Mouse (Mus musculus): ENCODE data around the gene Rabl3. TPM values are rescaled to one million over a fixed set of nuclear protein-coding genes. Genes with fewer than 3 reads are reported as not detected.

The Rabl3 gene
- polyA plus RNA-seq, 1 experiment from 2014 or later: 22.1 TPM

- H3K4me1 ChIP-seq: no peaks in the 10 kb centered on the region
- ATAC-seq (ENCODE audit: insufficient read depth, low FRiP score, low read depth): no peak
- H3K27ac ChIP-seq: no peak overlapping the region
- H3K36me3 ChIP-seq: 0 out of 2 replicates have a peak, but pooled peaks cover 4% of the 10 kb centered on the region
- 86% methylated on average over 3 of the region's 3 CpGs for WGBS
- no peaks in the 10 kb centered on the region for H3K9me3 ChIP-seq
- H3K27me3 ChIP-seq (replicated peaks): no peaks in the 10 kb centered on the region
- no peak overlapping the region for H3K4me2 ChIP-seq
- no peak overlapping the region for H3K4me3 ChIP-seq (replicated peaks)
- H3K9ac ChIP-seq: no peak overlapping the region
Observed at GRCm38 (mm10) chr16:37552824-37553223, 13.1 kb downstream of the Rabl3 start.

DNA sequence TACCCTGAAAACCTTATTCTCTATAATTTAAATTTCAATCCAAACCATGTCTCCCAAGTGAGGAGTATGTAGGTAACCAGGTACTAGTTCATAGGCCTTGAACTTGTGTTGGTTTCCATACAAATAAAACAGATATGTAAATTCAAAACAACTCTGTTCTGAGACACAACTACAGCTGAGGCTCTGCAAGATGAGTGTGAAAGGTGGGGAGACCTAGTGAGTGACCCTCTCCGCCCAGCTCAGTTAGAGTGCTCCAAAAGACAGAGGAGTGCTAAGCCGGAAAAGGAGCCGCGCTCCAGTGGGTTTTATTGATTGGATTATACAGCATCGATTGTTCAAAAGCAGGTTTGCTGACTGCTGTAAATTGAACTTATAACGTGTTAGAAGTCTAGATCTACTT, 22.7 kb downstream of the Rabl3 start:
- Histone ChIP-seq H3K4me2 (no peak overlapping the region), H3K9ac (no peak overlapping the region), H3K27me3 (replicated peaks) (no peaks in the 10 kb centered on the region), H3K4me1 (no peaks in the 10 kb centered on the region), H3K27ac (no peak overlapping the region), H3K36me3 (0 out of 2 replicates have a peak, but pooled peaks cover 4% of the 10 kb centered on the region), H3K4me3 (replicated peaks) (no peak overlapping the region), H3K9me3 (no peaks in the 10 kb centered on the region)
- 86% methylated on average over 6 of the region's 6 CpGs for WGBS
- no peak for ATAC-seq (ENCODE audit: insufficient read depth, low FRiP score, low read depth)

GRCm38 (mm10) chr16:37562961-37563360, 23.3 kb downstream of the Rabl3 start:
- H3K9ac ChIP-seq: no peak overlapping the region
- WGBS: 89% methylated on average over 5 of the region's 5 CpGs
- ATAC-seq (ENCODE audit: insufficient read depth, low FRiP score, low read depth): no peak

GRCm38 (mm10) chr16:37565117-37565516, 25.4 kb downstream of the Rabl3 start:
- Histone ChIP-seq H3K27ac (no peak overlapping the region), H3K4me1 (no peaks in the 10 kb centered on the region), H3K4me3 (replicated peaks) (no peak overlapping the region), H3K9ac (no peak overlapping the region), H3K36me3 (no peaks in the 10 kb centered on the region), H3K9me3 (no peaks in the 10 kb centered on the region), H3K27me3 (replicated peaks) (no peaks in the 10 kb centered on the region), H3K4me2 (no peak overlapping the region)
- no peak for ATAC-seq (ENCODE audit: insufficient read depth, low FRiP score, low read depth)
- 54% methylated on average over 1 of the region's 1 CpGs for WGBS

More at GRCm38 (mm10) chr16:37562961-37563360, 23.3 kb downstream of the Rabl3 start:
- Histone ChIP-seq H3K4me3 (replicated peaks) (no peak overlapping the region), H3K27ac (no peak overlapping the region), H3K36me3 (no peaks in the 10 kb centered on the region), H3K27me3 (replicated peaks) (no peaks in the 10 kb centered on the region), H3K9me3 (no peaks in the 10 kb centered on the region), H3K4me1 (no peaks in the 10 kb centered on the region), H3K4me2 (no peak overlapping the region)

DNA sequence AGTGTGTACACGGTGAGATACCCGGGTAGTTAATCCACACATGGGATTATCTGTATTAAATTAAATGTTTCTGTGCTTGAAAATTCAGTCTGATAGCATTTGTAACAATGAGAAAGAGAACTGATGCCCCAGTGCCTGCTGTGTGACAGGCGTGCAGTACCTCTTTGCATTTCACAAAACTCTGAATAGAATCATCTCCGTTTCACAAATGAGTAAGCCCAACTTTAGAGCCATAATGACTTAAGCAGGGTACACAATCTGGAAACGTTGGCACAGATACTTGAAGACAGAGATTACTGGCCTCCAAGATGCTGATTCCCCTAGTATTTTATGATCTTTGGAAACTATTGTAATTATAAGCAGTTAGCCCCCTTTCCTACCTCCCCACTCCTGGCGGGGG, 26.4 kb downstream of the Rabl3 start:
- no peaks in the 10 kb centered on the region for H3K36me3 ChIP-seq
- H3K4me2 ChIP-seq: no peak overlapping the region
- H3K27me3 ChIP-seq (replicated peaks): no peaks in the 10 kb centered on the region
- WGBS: 69% methylated on average over 6 of the region's 6 CpGs
- H3K27ac ChIP-seq: no peak overlapping the region
- no peaks in the 10 kb centered on the region for H3K9me3 ChIP-seq
- H3K9ac ChIP-seq: no peak overlapping the region
- H3K4me1 ChIP-seq: no peaks in the 10 kb centered on the region
- H3K4me3 ChIP-seq (replicated peaks): no peak overlapping the region
- ATAC-seq (ENCODE audit: insufficient read depth, low FRiP score, low read depth): no peak

- H3K4me2 ChIP-seq: no peak overlapping the region
- H3K4me3 ChIP-seq (replicated peaks): no peak overlapping the region
- no peaks in the 10 kb centered on the region for H3K4me1 ChIP-seq
- H3K9ac ChIP-seq: no peak overlapping the region
- ATAC-seq (ENCODE audit: insufficient read depth, low FRiP score, low read depth): no peak
- H3K36me3 ChIP-seq: no peaks in the 10 kb centered on the region
- 83% methylated on average over 12 of the region's 12 CpGs for WGBS
- no peaks in the 10 kb centered on the region for H3K27me3 ChIP-seq (replicated peaks)
- no peaks in the 10 kb centered on the region for H3K9me3 ChIP-seq
- no peak overlapping the region for H3K27ac ChIP-seq
Observed at GRCm38 (mm10) chr16:37567113-37568050, 27.7 kb downstream of the Rabl3 start.

DNA sequence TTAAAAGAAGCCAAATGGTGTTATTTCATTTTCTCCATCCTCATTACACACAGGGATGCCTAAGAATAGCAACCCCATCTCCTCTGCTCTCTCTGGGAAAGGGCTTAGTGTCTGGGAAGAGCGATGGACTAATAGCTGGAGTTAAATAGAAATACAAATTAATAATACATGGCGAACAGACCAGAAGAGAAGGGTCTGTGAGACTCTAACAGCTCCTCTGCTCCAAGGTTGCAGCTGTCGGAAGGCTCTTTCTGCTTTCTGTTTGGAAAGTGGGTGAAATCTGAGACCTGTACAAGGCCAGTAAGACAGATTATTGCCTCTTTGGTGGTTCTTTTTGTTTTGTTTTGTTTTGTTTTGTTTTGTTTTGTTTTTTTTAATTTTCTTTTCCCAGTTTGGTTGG, 31.9 kb downstream of the Rabl3 start:
- no peak for ATAC-seq (ENCODE audit: insufficient read depth, low FRiP score, low read depth)
- Histone ChIP-seq H3K9ac (no peak overlapping the region), H3K4me3 (replicated peaks) (no peak overlapping the region), H3K36me3 (no peaks in the 10 kb centered on the region), H3K4me2 (no peak overlapping the region), H3K27me3 (replicated peaks) (no peaks in the 10 kb centered on the region), H3K9me3 (no peaks in the 10 kb centered on the region), H3K4me1 (no peaks in the 10 kb centered on the region), H3K27ac (no peak overlapping the region)
- WGBS: 72% methylated on average over 3 of the region's 3 CpGs

- no peak overlapping the region for H3K27ac ChIP-seq
- H3K4me2 ChIP-seq: no peak overlapping the region
- no peaks in the 10 kb centered on the region for H3K36me3 ChIP-seq
- WGBS: 87% methylated on average over 12 of the region's 12 CpGs
- no peak overlapping the region for H3K9ac ChIP-seq
- no peak overlapping the region for H3K4me3 ChIP-seq (replicated peaks)
- no peak for ATAC-seq (ENCODE audit: insufficient read depth, low FRiP score, low read depth)
- H3K9me3 ChIP-seq: no peaks in the 10 kb centered on the region
- H3K27me3 ChIP-seq (replicated peaks): no peaks in the 10 kb centered on the region
- H3K4me1 ChIP-seq: no peaks in the 10 kb centered on the region
Observed at GRCm38 (mm10) chr16:37572117-37572754, 32.6 kb downstream of the Rabl3 start.

DNA sequence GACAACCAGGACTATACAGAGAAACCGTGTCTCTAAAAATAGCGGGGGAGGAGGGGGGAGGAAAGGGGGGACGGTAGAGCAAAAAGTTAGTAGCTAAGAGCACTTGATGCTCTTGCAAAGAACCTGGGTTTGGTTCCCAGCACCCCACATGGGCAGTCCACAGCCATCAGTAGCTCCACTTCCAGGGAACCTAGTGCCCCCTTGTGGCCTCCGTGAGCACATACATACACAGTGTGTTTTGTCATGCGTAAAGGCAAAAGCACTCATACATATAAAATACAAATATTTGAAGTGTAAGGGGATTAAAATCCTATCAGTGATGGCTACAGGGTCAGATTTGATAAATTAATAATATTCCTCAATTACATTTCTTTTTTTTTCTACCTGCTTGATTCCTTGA, 33.4 kb downstream of the Rabl3 start:
- no peak overlapping the region for H3K4me3 ChIP-seq (replicated peaks)

DNA sequence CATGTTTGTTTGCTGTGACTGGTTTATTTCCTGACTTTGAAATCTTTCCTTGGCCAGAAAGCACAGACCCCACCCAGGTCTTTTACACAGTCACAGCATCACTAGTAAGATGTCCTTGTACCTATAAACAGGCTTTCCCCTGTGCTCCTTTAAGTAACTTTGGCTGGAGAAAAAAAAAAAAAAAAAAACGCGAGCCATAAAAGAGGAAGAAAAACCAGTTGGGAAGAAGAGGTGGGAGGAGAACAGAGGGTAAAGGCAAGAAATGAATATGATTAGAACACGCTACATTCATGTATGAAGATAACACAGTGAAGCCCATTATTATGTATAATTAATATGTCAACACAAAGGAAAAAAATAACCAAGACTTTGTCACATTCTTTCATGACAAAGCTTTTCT, 35.6 kb downstream of the Rabl3 start:
- 71% methylated on average over 3 of the region's 3 CpGs for WGBS
- no peak for ATAC-seq (ENCODE audit: insufficient read depth, low FRiP score, low read depth)

More for the DNA sequence above, 33.4 kb downstream of the Rabl3 start:
- Histone ChIP-seq H3K4me1 (no peaks in the 10 kb centered on the region), H3K9me3 (no peaks in the 10 kb centered on the region), H3K36me3 (no peaks in the 10 kb centered on the region), H3K27ac (no peak overlapping the region), H3K9ac (no peak overlapping the region), H3K27me3 (replicated peaks) (no peaks in the 10 kb centered on the region), H3K4me2 (no peak overlapping the region)
- ATAC-seq (ENCODE audit: insufficient read depth, low FRiP score, low read depth): no peak
- WGBS: 95% methylated on average over 5 of the region's 5 CpGs

DNA sequence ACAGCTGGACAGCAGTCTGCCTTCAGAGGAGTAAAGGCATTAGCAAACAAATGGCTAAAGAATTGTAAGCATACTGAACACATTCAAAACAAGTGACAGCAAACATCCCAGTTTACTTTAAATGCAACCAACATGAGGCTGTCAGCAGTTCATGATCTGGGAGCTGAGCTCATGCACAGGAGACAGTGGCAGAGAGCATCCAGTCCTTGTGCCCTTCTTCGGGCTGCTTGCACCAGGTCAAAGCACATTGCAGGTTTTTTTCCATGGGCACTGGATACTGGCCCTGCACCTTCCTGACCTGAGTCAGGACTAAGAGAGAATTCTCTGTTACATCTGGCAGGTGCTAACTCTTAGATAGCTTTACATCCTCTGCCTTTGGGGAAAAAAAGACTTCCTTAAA, 39.9 kb downstream of the Rabl3 start:
- H3K4me3 ChIP-seq (replicated peaks): no peak overlapping the region
- 0 out of 2 replicates have a peak, but pooled peaks cover 6% of the 10 kb centered on the region for H3K4me1 ChIP-seq
- H3K27me3 ChIP-seq (replicated peaks): no peaks in the 10 kb centered on the region
- no peak overlapping the region for H3K9ac ChIP-seq
- H3K27ac ChIP-seq: no peak overlapping the region
- no peaks in the 10 kb centered on the region for H3K9me3 ChIP-seq
- H3K36me3 ChIP-seq: no peaks in the 10 kb centered on the region
- no peak for ATAC-seq (ENCODE audit: insufficient read depth, low FRiP score, low read depth)
- H3K4me2 ChIP-seq: no peak overlapping the region
- WGBS: 64% methylated on average over 1 of the region's 1 CpGs

More for the DNA sequence above, 35.6 kb downstream of the Rabl3 start:
- Histone ChIP-seq H3K9me3 (no peaks in the 10 kb centered on the region), H3K9ac (no peak overlapping the region), H3K4me2 (no peak overlapping the region), H3K27me3 (replicated peaks) (no peaks in the 10 kb centered on the region), H3K4me1 (no peaks in the 10 kb centered on the region), H3K36me3 (no peaks in the 10 kb centered on the region), H3K27ac (no peak overlapping the region), H3K4me3 (replicated peaks) (no peak overlapping the region)

DNA sequence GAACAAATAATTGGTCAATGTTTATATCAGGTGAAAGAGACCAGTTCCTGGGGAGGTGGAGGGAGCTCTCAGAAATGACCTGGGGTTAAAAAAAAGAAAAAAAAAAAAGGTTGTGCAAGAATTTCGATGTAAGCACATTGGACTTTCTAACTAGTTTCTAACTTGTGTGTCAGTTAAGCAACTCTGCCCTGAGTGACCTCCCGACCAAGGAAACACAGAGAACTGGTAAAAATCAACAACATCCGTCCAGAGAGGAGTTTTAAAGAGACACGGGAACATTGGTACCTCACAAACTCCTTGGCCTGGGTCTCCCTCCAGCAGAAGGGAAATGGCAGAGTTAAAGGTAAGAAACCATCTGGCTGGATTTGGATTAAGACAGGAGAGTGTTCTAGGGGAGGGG, 40.3 kb downstream of the Rabl3 start, which contains the start of gene Hgd:
Hgd (plus strand) TSS at position 160 of the 400 bp plus-strand sequence.
- no peak within 1 kb of the TSS for H3K9ac ChIP-seq
- H3K27me3 ChIP-seq (replicated peaks): no peaks in the 10 kb centered on the region
- 0 out of 2 replicates have a peak, but pooled peaks cover 10% of the 10 kb centered on the region for H3K4me1 ChIP-seq
- no peaks in the 10 kb centered on the region for H3K36me3 ChIP-seq
- ATAC-seq (ENCODE audit: insufficient read depth, low FRiP score, low read depth): no peak
- no peak within 1 kb of the TSS for H3K4me2 ChIP-seq
- WGBS: 50% methylated on average over 4 of the region's 4 CpGs
- H3K4me3 ChIP-seq (replicated peaks): no peak within 1 kb of the TSS
- H3K27ac ChIP-seq: no peak within 1 kb of the TSS
- no peaks in the 10 kb centered on the region for H3K9me3 ChIP-seq

All from stomach, embryonic 15.5 days (tissue).